In genomic region chr17:24898041-24898854, GRCm38 (mm10) we compare ENCODE assay signal across 9 mouse cellular contexts. TPM values are rescaled to one million over a fixed set of nuclear protein-coding genes. Genes with fewer than 3 reads are reported as not detected.
DNase-seq lines count a peak whose midpoint lies in the region; ATAC-seq and TF ChIP-seq lines count a peak whose summit lies in the region.
"Had no signal": no experiment of that assay in that cellular context is flagged by ENCODE, and none has a peak within 500 bp of the region (broad histone marks: within the 10 kb centered on the region; RNA-seq: fewer than 3 reads in every experiment).

No protein-coding gene starts in this region.

- no peak for TF ChIP-seq CTCF in left cerebral cortex, adult 2 months (IDR thresholded peaks at IDR 0.05)

- WGBS in hindbrain, embryonic 10.5 days, result 76% methylated on average over 4 of the region's 4 CpGs
- WGBS in midbrain, embryonic 13.5 days, result 82% methylated on average over 4 of the region's 4 CpGs

- H3K27me3 ChIP-seq in hindbrain, embryonic 10.5 days (ENCODE audit: insufficient read depth, poor library complexity, severe bottlenecking), result no peaks in the 10 kb centered on the region
- no peaks in the 10 kb centered on the region for H3K27me3 ChIP-seq in midbrain, embryonic 13.5 days

- peak; percentile 44 to 54 for DNase-seq in cerebellum, postnatal 14 days
- DNase-seq in cerebellum, postnatal 4 days (ENCODE audit: low spot score in 2 of 2), result no peak
- DNase-seq in left cerebral cortex, adult 2 months (ENCODE audit: extremely low spot score in 1 of 2, low spot score in 2 of 2), result no peak
- DNase-seq in left cerebral cortex, postnatal 10 days (ENCODE audit: extremely low spot score in 1 of 2, low spot score in 2 of 2), result no peak
- DNase-seq in hindbrain, embryonic 10.5 days (ENCODE audit: low spot score), result no peak
- DNase-seq in spleen, postnatal 10 days (ENCODE audit: low spot score in 2 of 2), result no peak
- DNase-seq: kidney, postnatal 14 days had no signal

- peaks cover 50% of the 10 kb centered on the region for H3K4me1 ChIP-seq in hindbrain, embryonic 10.5 days (replicated peaks)
- peaks cover 45% of the 10 kb centered on the region for H3K4me1 ChIP-seq in midbrain, embryonic 13.5 days (replicated peaks)

- peak overlapping the region; percentile 57 for H3K27ac ChIP-seq in left cerebral cortex, adult 2 months
- H3K27ac ChIP-seq in hindbrain, embryonic 10.5 days, result no peak overlapping the region
- no peak overlapping the region for H3K27ac ChIP-seq in midbrain, embryonic 13.5 days

- no peaks in the 10 kb centered on the region for H3K9me3 ChIP-seq in hindbrain, embryonic 10.5 days
- H3K9me3 ChIP-seq in midbrain, embryonic 13.5 days, result no peaks in the 10 kb centered on the region

- peak overlapping the region; percentile 90; the same call in 1 of the 2 replicates for H3K4me2 ChIP-seq in midbrain, embryonic 13.5 days (replicated peaks)

- intact Hi-C loops in left cerebral cortex, adult 2 months (cut with DNase I), result no loop called here
- intact Hi-C loops in left cerebral cortex, postnatal 10 days (cut with DNase I), result no loop called here

- no peak overlapping the region for H3K4me3 ChIP-seq in left cerebral cortex, adult 2 months
- H3K4me3 ChIP-seq in hindbrain, embryonic 10.5 days, result peak overlapping the region; percentile 94
- H3K4me3 ChIP-seq in midbrain, embryonic 13.5 days (replicated peaks), result no peak overlapping the region

- peaks cover 70% of the 10 kb centered on the region for H3K36me3 ChIP-seq in hindbrain, embryonic 10.5 days
- peaks cover 69% of the 10 kb centered on the region for H3K36me3 ChIP-seq in midbrain, embryonic 13.5 days

- no peak for ATAC-seq in midbrain, embryonic 13.5 days
- ATAC-seq in erythroid progenitor cell, adult 5-6 weeks (replicated peaks; ENCODE audit: low FRiP score, poor library complexity, severe bottlenecking), result no peak

- peak overlapping the region; percentile 95 for H3K9ac ChIP-seq in midbrain, embryonic 13.5 days (replicated peaks)

RNA-seq across cellular contexts. Expression of gene Nme3, which starts 1.9 kb away (rescaled TPM):
- total RNA-seq in left cerebral cortex, adult 2 months (2021), result 10 to 100 TPM; 46.5 to 51.2 TPM
- total RNA-seq in left cerebral cortex, postnatal 10 days (2021), result 10 to 100 TPM; 42.2 to 43.5 TPM
- polyA plus RNA-seq in hindbrain, embryonic 10.5 days (2016; fragmentation: Nextera tagmentation; extraction: Ambion mirVana), result 44.7 and 46.5 TPM in 2 replicates
- polyA plus RNA-seq in midbrain, embryonic 13.5 days (2015; fragmentation: Nextera tagmentation; extraction: Ambion mirVana), result 74.1 and 76.8 TPM in 2 replicates
- total RNA-seq in erythroid progenitor cell, adult 5-6 weeks (2015; ENCODE audit: low replicate concordance), result 151 and 169 TPM in 2 replicates
- total RNA-seq in erythroid progenitor cell, adult 5-6 weeks (2017; ENCODE audit: low replicate concordance), result 95.5 and 101 TPM in 2 replicates

RNA-seq across cellular contexts. Expression of gene Mrps34, which starts 3.3 kb away (rescaled TPM):
- total RNA-seq in left cerebral cortex, adult 2 months (2021), result 10 to 100 TPM; 67.6 to 72.1 TPM
- total RNA-seq in left cerebral cortex, postnatal 10 days (2021), result 10 to 100 TPM; 58.4 to 64.8 TPM
- 96.7 and 102 TPM in 2 replicates for polyA plus RNA-seq in hindbrain, embryonic 10.5 days (2016; fragmentation: Nextera tagmentation; extraction: Ambion mirVana)
- 73.0 and 82.3 TPM in 2 replicates for polyA plus RNA-seq in midbrain, embryonic 13.5 days (2015; fragmentation: Nextera tagmentation; extraction: Ambion mirVana)
- total RNA-seq in erythroid progenitor cell, adult 5-6 weeks (2015; ENCODE audit: low replicate concordance), result 8.3 and 9.6 TPM in 2 replicates
- 9.1 and 19.4 TPM in 2 replicates for total RNA-seq in erythroid progenitor cell, adult 5-6 weeks (2017; ENCODE audit: low replicate concordance)

RNA-seq across cellular contexts. Expression of gene Eme2, which starts 3.4 kb away (rescaled TPM):
- 10 to 100 TPM; 54.8 to 55.2 TPM for total RNA-seq in left cerebral cortex, adult 2 months (2021)
- 10 to 100 TPM; 53.9 to 56.6 TPM for total RNA-seq in left cerebral cortex, postnatal 10 days (2021)
- polyA plus RNA-seq in hindbrain, embryonic 10.5 days (2016; fragmentation: Nextera tagmentation; extraction: Ambion mirVana), result 30.8 and 36.3 TPM in 2 replicates
- 36.8 and 38.4 TPM in 2 replicates for polyA plus RNA-seq in midbrain, embryonic 13.5 days (2015; fragmentation: Nextera tagmentation; extraction: Ambion mirVana)
- total RNA-seq in erythroid progenitor cell, adult 5-6 weeks (2015; ENCODE audit: low replicate concordance), result 6.3 and 14.4 TPM in 2 replicates
- 12.7 and 24.5 TPM in 2 replicates for total RNA-seq in erythroid progenitor cell, adult 5-6 weeks (2017; ENCODE audit: low replicate concordance)

RNA-seq across cellular contexts. Expression of gene Spsb3, which starts 11.8 kb away (rescaled TPM):
- total RNA-seq in left cerebral cortex, adult 2 months (2021), result 10 to 100 TPM; 58.6 to 63.3 TPM
- 10 to 100 TPM; 48.0 to 48.3 TPM for total RNA-seq in left cerebral cortex, postnatal 10 days (2021)
- polyA plus RNA-seq in hindbrain, embryonic 10.5 days (2016; fragmentation: Nextera tagmentation; extraction: Ambion mirVana), result 48.9 and 53.4 TPM in 2 replicates
- polyA plus RNA-seq in midbrain, embryonic 13.5 days (2015; fragmentation: Nextera tagmentation; extraction: Ambion mirVana), result 71.7 and 74.7 TPM in 2 replicates
- total RNA-seq in erythroid progenitor cell, adult 5-6 weeks (2015; ENCODE audit: low replicate concordance), result 84.0 and 90.5 TPM in 2 replicates
- total RNA-seq in erythroid progenitor cell, adult 5-6 weeks (2017; ENCODE audit: low replicate concordance), result 47.5 and 65.7 TPM in 2 replicates

RNA-seq across cellular contexts. Expression of gene Nubp2, which starts 12.1 kb away (rescaled TPM):
- 10 to 100 TPM; 30.7 to 32.4 TPM for total RNA-seq in left cerebral cortex, adult 2 months (2021)
- 10 to 100 TPM; 37.8 to 40.2 TPM for total RNA-seq in left cerebral cortex, postnatal 10 days (2021)
- 90.0 and 95.5 TPM in 2 replicates for polyA plus RNA-seq in hindbrain, embryonic 10.5 days (2016; fragmentation: Nextera tagmentation; extraction: Ambion mirVana)
- polyA plus RNA-seq in midbrain, embryonic 13.5 days (2015; fragmentation: Nextera tagmentation; extraction: Ambion mirVana), result 68.2 and 75.3 TPM in 2 replicates
- 31.9 and 50.8 TPM in 2 replicates for total RNA-seq in erythroid progenitor cell, adult 5-6 weeks (2015; ENCODE audit: low replicate concordance)
- 35.0 and 44.1 TPM in 2 replicates for total RNA-seq in erythroid progenitor cell, adult 5-6 weeks (2017; ENCODE audit: low replicate concordance)

Comparison
In these comparisons a context has a peak if more than half of its experiments do, and no peak if none do; other contexts are left out.
1. DNase-seq: peak in cerebellum, postnatal 14 days (2 of 2); none in cerebellum, postnatal 4 days (0 of 2), left cerebral cortex, adult 2 months (0 of 2), left cerebral cortex, postnatal 10 days (0 of 2), hindbrain, embryonic 10.5 days (single experiment) and spleen, postnatal 10 days (0 of 2).